Mouse (Mus musculus) MEL (cell line): ENCODE measurements around the gene Phxr2.

Experiments used
- CTCF ChIP-seq, 3 experiments: IDR thresholded peaks in 2 of 3; conservative IDR thresholded peaks in 1 of 3; 2 replicates each; pipeline ENCODE4 v1.5.1; 2011 to 2012; ENCODE audit warnings: low read length in 3 of 3, low read depth in 2 of 3, mild to moderate bottlenecking in 2 of 3, improper control_type of control experiment in 1 of 3, inconsistent platforms in 1 of 3, mixed read lengths in 1 of 3, moderate library complexity in 1 of 3; ENCODE audit not compliant: control insufficient read depth in 1 of 3, insufficient read depth in 1 of 3, poor library complexity in 1 of 3, severe bottlenecking in 1 of 3
- GABPA ChIP-seq: IDR thresholded peaks from 2 replicates; pipeline ENCODE4 v1.6.1; 2012; ENCODE audit warnings: low read depth, mild to moderate bottlenecking, inconsistent platforms, low read length, improper control_type of control experiment, moderate library complexity
- JUND ChIP-seq: IDR thresholded peaks from 2 replicates; pipeline ENCODE4 v1.6.1; 2011; ENCODE audit warnings: low read depth, mild to moderate bottlenecking, improper control_type of control experiment, low read length
- MYB ChIP-seq: IDR thresholded peaks from 2 replicates; pipeline ENCODE4 v1.6.1; 2011; ENCODE audit warnings: mild to moderate bottlenecking, low read depth, low read length, improper control_type of control experiment
- POLR2A ChIP-seq, 2 experiments: IDR thresholded peaks; 2 replicates each; pipeline ENCODE4 v1.6.1; 2011 to 2012; ENCODE audit warnings: low read length in 2 of 2, mild to moderate bottlenecking in 2 of 2, control low read depth in 1 of 2, improper control_type of control experiment in 1 of 2, low read depth in 1 of 2, moderate library complexity in 1 of 2; ENCODE audit not compliant: control insufficient read depth in 1 of 2, insufficient read depth in 1 of 2, poor library complexity in 1 of 2
- SMC3 ChIP-seq: IDR thresholded peaks from 2 replicates; pipeline ENCODE4 v1.6.1; 2011; ENCODE audit warnings: low read depth, low read length, improper control_type of control experiment
- USF1 ChIP-seq: IDR thresholded peaks from 2 replicates; pipeline ENCODE4 v1.6.1; 2014; ENCODE audit warnings: low read depth, mild to moderate bottlenecking, inconsistent platforms, low read length, improper control_type of control experiment, moderate library complexity
- ZMIZ1 ChIP-seq: IDR thresholded peaks from 2 replicates; pipeline ENCODE4 v1.6.1; 2012; ENCODE audit warnings: low read depth, mild to moderate bottlenecking, inconsistent platforms, low read length, improper control_type of control experiment, moderate library complexity

DNA sequence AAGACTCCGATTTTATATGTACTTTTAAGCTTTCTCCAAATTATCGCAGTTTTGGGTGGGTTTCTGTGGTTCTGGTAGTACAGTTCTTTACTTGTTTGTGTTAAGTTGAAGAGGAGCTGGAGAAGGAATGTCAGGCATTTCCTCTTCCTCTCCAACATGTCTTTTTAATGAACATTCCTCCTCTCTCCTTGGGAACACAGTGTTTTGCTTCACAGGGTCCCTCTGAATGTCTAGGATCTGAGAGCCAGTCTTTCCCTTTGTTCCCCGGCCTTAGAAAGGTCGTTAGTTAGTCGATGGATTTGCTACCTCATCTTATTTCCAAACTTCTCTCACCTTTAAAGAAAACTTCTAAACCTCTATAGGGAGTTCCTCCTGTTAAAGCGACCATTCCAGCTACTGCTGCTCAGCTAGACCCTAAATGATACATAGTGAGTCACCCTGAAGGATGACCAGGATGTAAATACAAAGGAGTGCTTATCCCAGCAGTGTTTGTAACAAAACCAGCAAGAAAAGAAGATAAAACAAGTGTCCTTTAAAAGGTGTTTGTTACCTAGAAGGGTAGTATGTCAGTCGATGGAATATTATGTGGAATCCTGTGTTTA lies 46.9 kb upstream of the Phxr2 start:
- TF ChIP-seq CTCF (IDR thresholded peaks at IDR 0.05 in 2 of 3, conservative IDR thresholded peaks at IDR 0.05 in 1 of 3; ENCODE audit: control insufficient read depth in 1 of 3, insufficient read depth in 1 of 3, low read depth in 2 of 3, low read length in 3 of 3, poor library complexity in 1 of 3, severe bottlenecking in 1 of 3) (no peak), POLR2A (IDR thresholded peaks at IDR 0.05; ENCODE audit: control insufficient read depth in 1 of 2, insufficient read depth in 1 of 2, low read depth in 1 of 2, low read length in 2 of 2, poor library complexity in 1 of 2) (no peak), GABPA (no peak), ZMIZ1 (no peak), JUND (no peak), SMC3 (no peak), USF1 (no peak), MYB (no peak)
